Mouse (Mus musculus) layer of hippocampus, adult 2 months (tissue): Measurements from ENCODE around the gene Pla2g7. TPM values are rescaled to one million over a fixed set of nuclear protein-coding genes. Genes with fewer than 3 reads are reported as not detected.

Experiments used
- DNase-seq, 2 experiments: peaks; one replicate each; pipeline ENCODE4 v3.0.0; 2022; ENCODE audit warnings: low spot score in 2 of 2
- H3K27ac ChIP-seq: fragments of 200-600 bp; 2 replicates; pipeline ENCODE4 v1.8.1; 2022
- H3K4me3 ChIP-seq: fragments of 200-600 bp; 2 replicates; pipeline ENCODE4 v1.8.1; 2022; ENCODE audit warnings: mild to moderate bottlenecking
- CTCF ChIP-seq: fragments of 200-600 bp; conservative IDR thresholded peaks from 2 replicates; pipeline ENCODE4 v1.8.1; 2022; ENCODE audit warnings: antibody characterized with exemption, mild to moderate bottlenecking, moderate library complexity
- total RNA-seq, 2 experiments: library from RNA; stranded (reverse); gene quantifications; 2 replicates each; pipeline ENCODE4 v1.2.3; 2021

Pla2g7 gene
- total RNA-seq, 2 experiments from 2014 or later, result 106 to 116 TPM

- no peak for DNase-seq
- no peak for TF ChIP-seq CTCF
- H3K27ac ChIP-seq, result no peak overlapping the region
- no peak overlapping the region for H3K4me3 ChIP-seq
Measured at GRCm38 (mm10) chr17:43554516-43555403, 13.1 kb upstream of the Pla2g7 start.

GRCm38 (mm10) chr17:43557104-43557503 lies 10.8 kb upstream of the Pla2g7 start:
- DNase-seq, result no peak

DNA sequence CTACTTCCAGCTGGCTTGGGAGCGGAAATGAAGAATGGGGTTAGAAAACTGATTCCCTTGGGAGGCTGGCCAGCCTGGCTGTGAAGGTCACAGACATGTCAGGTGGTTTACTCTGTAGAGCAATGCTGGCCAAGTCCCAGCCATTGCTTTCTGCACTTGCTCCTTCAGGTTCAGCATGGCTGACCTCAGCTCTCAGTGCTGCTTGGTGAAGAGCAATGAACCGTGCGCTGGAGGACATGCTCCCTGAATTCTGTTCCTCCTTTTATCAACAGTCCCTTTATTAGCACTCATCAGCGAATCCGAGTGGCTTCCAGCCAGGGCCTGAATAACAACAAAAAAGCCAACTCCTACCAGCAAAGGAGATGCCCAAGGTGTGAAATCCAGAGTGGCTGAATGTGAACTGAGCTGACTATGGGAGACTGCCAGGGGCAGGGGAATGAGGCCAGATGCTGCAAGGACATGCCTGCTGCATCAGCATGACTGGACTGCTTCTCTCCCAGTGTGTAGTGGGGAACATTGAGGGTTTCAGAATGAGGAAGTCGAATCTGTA lies 10.3 kb upstream of the Pla2g7 start:
- TF ChIP-seq CTCF, result no peak
- no peak overlapping the region for H3K4me3 ChIP-seq
- DNase-seq, result peak; percentile 50 to 71
- H3K27ac ChIP-seq, result peak overlapping the region; percentile 44; the same call in 1 of the 2 replicates

More at GRCm38 (mm10) chr17:43557104-43557503, 10.8 kb upstream of the Pla2g7 start:
- no peak overlapping the region for H3K4me3 ChIP-seq
- TF ChIP-seq CTCF, result no peak
- no peak overlapping the region; the same call in 1 of the 2 replicates for H3K27ac ChIP-seq

GRCm38 (mm10) chr17:43558678-43559077 lies 9.2 kb upstream of the Pla2g7 start:
- TF ChIP-seq CTCF, result no peak

DNA sequence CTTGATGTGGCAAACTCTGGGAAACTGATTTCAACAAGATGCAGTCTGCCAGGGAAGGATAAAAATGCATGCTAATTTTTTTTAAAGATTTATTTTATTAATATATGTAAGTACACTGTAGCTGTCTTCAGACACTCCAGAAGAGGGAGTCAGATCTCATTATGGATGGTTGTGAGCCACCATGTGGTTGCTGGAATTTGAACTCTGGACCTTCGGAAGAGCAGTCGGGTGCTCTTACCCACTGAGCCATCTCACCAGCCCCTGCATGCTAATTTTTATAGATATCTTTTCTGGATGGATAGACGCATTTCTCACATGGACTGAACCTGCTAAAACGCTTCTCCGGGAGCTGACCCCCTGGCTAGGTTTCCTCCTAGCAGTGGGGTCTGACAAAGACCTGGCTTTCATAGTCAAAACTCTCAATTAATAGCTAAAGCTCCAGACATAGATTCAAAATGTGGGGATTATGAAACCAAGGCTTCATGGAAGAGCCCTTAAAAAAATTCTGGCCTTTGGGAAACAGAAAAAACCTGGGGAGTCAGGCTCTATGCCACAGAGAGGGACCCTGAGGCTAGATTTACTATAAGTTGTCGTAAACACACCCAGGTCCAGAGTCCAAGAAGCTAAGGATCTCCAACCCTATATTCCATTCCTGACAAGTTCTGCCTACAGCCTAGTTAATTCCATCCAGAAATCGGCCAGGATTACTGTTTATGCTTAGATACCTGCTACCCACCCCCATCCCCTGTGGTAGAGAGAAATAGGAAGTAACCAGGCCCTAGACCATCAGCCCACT lies 4.5 kb upstream of the Pla2g7 start:
- no peak for DNase-seq
- no peak for TF ChIP-seq CTCF
- Histone ChIP-seq H3K4me3 (no peak overlapping the region), H3K27ac (no peak overlapping the region)

More at GRCm38 (mm10) chr17:43558678-43559077, 9.2 kb upstream of the Pla2g7 start:
- Histone ChIP-seq H3K4me3 (no peak overlapping the region), H3K27ac (no peak overlapping the region)
- DNase-seq, result no peak

GRCm38 (mm10) chr17:43567593-43567991 lies 306 bp upstream of the Pla2g7 start:
- no peak for TF ChIP-seq CTCF
- DNase-seq, result peak in 1 of 2 experiments; percentile 8
- H3K4me3 ChIP-seq, result peak overlapping the region; percentile 59
- H3K27ac ChIP-seq, result peak overlapping the region; percentile 86; the same call in 1 of the 2 replicates

DNA sequence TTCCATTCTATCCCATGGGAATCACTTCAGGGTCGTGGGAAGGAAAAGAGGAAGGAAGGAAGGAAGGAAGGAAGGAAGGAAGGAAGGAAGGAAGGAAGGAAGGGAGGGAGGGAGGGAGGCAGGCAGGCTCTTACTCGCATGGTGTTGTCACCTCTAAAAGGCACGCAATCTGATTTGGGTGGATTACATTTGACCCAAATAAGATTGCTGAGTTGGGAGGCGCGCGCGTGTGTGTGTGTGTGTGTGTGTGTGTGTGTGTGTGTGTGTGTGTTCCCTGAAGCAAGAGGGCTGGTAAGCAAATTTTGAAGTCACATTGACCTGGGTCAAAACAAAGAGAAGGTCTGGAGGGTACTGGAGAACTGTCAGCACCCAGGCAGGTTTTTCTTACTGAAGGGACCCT lies 1.4 kb downstream of the Pla2g7 start:
- no peak for TF ChIP-seq CTCF
- Histone ChIP-seq H3K4me3 (peak overlapping the region; percentile 26; the same call in 1 of the 2 replicates), H3K27ac (0 out of 2 replicates have a peak overlapping the region, but pooled peaks have one; percentile 48)
- no peak for DNase-seq

- no peak for DNase-seq
- H3K27ac ChIP-seq, result peak overlapping the region; percentile 66
- TF ChIP-seq CTCF, result no peak
- H3K4me3 ChIP-seq, result no peak overlapping the region
Measured at GRCm38 (mm10) chr17:43573624-43574073, 5.8 kb downstream of the Pla2g7 start.

GRCm38 (mm10) chr17:43580456-43580855 lies 12.6 kb downstream of the Pla2g7 start:
- Histone ChIP-seq H3K27ac (peak overlapping the region; percentile 47; the same call in 1 of the 2 replicates), H3K4me3 (no peak overlapping the region; the same call in 1 of the 2 replicates)
- DNase-seq, result no peak
- no peak for TF ChIP-seq CTCF

- peak overlapping the region; percentile 47; the same call in 1 of the 2 replicates for H3K27ac ChIP-seq
- no peak for DNase-seq
- no peak for TF ChIP-seq CTCF
- peak overlapping the region; percentile 12; the same call in 1 of the 2 replicates for H3K4me3 ChIP-seq
Measured at GRCm38 (mm10) chr17:43581012-43581467, 13.1 kb downstream of the Pla2g7 start.

DNA sequence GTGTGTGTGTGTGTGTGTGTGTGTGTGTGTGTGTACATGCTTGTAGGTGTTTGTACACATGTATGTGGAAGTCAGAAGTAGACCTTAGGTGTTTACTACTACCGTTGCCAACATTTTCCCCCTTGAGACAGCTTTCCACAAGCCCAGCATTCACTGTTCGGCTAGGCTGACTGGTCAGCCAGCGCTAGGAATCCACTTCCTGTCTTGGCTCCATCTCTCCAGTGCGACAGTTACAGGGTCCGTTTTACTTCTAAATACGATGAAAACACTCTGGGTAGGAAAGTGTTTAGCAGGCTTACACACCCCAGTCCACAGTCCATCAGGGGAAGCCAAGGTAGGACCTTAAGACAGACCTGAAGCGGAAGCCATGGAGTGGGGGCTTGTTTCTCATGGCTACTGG lies 16.9 kb downstream of the Pla2g7 start:
- no peak overlapping the region for H3K4me3 ChIP-seq
- no peak for TF ChIP-seq CTCF
- no peak overlapping the region for H3K27ac ChIP-seq
- no peak for DNase-seq

DNA sequence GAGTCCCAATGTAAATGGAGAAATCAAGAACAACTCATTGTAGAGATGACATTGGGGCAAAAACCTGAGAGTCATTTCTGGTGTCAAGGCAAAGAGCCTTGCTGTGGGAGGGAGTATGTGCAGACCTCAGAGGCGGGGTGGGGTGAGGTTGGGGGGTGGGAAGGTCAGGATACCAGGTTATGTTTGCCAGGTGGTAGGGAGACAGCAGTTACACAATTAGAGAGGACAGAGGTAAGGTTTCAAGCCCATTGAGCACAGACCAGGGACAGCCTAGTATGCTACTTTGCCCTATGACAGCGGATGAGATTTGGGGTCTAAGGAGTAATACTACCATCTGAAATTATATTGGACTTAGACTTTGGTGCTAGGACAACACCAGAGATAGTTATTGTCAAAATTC lies 19.4 kb downstream of the Pla2g7 start:
- Histone ChIP-seq H3K27ac (no peak overlapping the region), H3K4me3 (no peak overlapping the region)
- no peak for TF ChIP-seq CTCF
- no peak for DNase-seq
